Mouse (Mus musculus): ENCODE results near the gene Drg1. TPM values are rescaled to one million over a fixed set of nuclear protein-coding genes. Genes with fewer than 3 reads are reported as not detected.

Drg1 gene
- total RNA-seq (2023): 57.6 TPM

DNA sequence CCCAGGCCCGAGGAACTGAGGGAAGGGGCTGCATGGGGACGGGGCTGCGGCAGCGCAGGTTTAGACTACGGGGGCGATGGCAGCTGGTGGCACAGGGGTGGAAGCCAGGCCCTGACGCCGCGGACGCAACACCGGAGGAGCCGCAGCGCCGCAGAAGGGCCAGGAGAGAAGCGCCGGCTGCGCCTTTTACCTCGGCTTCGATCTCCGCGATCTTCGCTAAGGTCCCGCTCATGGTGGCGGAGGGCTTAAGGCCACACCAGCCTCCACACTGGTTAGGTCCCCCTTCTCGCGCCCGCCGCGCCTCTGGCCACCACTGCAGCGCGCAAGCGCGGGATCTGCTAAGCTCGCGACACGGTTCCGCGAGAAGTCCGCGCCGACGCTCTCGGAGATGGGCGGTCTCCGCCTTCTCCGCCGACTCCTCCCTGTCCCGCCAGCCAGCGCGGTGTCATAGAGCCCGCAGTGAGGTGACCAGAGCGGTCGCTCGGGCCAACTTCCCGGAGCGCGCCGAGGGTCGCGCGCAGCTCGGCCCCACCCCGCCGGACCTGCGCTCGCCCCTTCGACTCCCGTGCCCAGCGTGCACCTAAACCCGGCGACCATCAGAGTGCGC lies at the start of gene Drg1:
Gene Drg1 (minus strand): TSS at position 337 of the 607 bp plus-strand sequence.

GRCm38 (mm10) chr11:3288521-3289301 lies 22.5 kb upstream of the Drg1 start, which contains the start of gene Patz1:
TSS of gene Patz1 (plus strand) at chr11:3288874.

GRCm38 (mm10) chr11:3202231-3202701 lies 63.9 kb downstream of the Drg1 start, which contains the start of gene Eif4enif1:
TSS of gene Eif4enif1 (plus strand) at chr11:3202392.

DNA sequence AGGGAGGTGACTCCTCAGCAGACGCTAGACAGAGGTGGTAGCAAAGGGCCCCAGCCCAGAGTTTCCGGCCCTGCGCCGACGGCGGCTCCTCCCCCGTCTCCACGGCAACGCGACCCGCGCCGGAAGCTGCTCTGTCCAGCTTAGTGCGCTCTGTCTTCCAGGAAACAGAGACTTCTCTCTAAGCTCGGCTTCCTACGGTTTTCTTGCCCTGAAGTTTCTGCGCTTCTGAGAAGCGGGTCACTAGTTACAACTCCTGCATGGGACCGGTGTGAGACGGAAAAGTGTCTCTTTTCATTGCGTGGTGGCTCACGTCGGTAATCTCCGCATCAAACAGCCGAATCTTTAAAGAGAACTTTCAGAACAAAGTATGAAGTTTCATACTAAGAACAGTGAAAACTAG lies 72.9 kb downstream of the Drg1 start, which contains the start of gene Sfi1:
Gene Sfi1 (minus strand): TSS at position 101 of the 400 bp plus-strand sequence.

Other genes with a start within 250 kb of the Drg1 start
- gene Sfi1, start 73.0 kb downstream of the Drg1 start, total RNA-seq (2023): 216 TPM
- 63.9 TPM for gene Eif4enif1, start 64.0 kb downstream of the Drg1 start, total RNA-seq (2023)
- gene Patz1, start 22.5 kb upstream of the Drg1 start, total RNA-seq (2023): 68.6 TPM
- 374 TPM for gene Pik3ip1, start 64.0 kb upstream of the Drg1 start, total RNA-seq (2023)
- 113 TPM for gene Limk2, start 142.8 kb upstream of the Drg1 start, total RNA-seq (2023)
- gene Rnf185, start 185.9 kb upstream of the Drg1 start, total RNA-seq (2023): 16.9 TPM
- gene Pla2g3, start 221.9 kb upstream of the Drg1 start, total RNA-seq (2023): not detected
- not detected for gene Inpp5j, start 238.4 kb upstream of the Drg1 start, total RNA-seq (2023)
- gene Selenom, start 248.3 kb upstream of the Drg1 start, total RNA-seq (2023): not detected